Mouse (Mus musculus) monocyte, adult 2 months (primary cell): ENCODE results near the gene Ntrk1.

Experiments used
- DNase-seq, 2 experiments: peaks; one replicate each; pipeline ENCODE4 v3.0.0; 2022; ENCODE audit warnings: low spot score in 2 of 2, low read depth in 1 of 2

Gene Ntrk1

DNA sequence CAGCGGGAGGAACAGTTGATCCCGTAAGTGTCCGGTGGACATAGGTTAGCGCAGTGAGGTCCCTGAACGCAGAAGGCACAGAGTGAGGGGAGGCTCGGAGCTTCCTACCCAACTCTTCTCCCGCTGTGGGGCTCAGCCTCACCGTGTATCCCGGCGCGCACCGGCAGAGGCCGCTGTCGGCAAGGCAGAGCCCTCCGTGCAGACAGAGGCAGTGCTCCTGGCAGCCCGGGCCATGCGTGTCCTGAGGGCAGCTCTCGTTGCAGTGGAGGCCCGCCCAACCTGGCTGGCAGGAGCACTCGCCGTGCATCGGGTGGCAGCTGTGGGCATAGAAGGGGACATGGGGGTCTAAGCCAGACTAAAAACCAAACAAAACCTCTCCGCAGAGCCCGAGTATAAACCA lies 39.0 kb downstream of the Ntrk1 start:
- peak; percentile 13 to 47 for DNase-seq

DNA sequence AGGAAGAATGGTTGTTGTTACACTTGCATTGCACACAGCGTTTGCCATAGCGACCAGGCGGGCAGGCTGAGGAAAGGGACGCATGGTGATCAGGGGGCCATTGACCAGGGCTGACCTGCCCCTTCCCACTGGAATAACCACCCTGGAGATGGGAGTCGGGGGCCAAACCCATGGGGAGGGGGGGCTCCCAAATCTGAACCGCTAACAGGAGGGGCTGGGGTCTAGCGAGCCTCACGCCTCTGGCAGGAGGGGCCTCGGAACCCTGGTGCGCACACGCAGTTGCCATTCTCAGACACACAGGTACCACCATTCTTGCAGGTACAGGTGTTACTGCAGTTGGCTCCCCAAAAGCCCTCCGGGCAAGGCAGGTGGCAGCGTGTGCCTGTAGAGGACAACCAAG lies 41.1 kb downstream of the Ntrk1 start:
- no peak for DNase-seq

DNA sequence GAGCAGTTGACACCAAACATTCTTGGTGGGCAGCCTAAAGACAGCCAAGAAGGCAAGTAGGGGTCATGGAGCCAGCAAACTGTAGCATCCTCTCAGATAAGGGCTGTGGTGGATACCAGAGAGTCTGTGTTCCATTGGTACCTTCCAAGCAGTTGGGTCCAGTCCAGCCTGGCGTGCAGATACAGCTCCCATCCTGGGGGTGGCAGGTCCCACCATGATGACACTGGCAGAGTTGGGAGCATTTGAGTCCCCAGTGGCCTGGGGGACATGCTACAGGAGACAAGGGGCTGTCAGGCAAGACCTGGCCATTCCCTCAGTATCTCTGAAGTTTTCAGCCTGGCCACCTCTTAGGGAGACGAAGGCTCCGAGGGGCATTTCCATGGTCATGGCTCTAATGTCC lies 42.4 kb downstream of the Ntrk1 start:
- DNase-seq, result no peak

DNA sequence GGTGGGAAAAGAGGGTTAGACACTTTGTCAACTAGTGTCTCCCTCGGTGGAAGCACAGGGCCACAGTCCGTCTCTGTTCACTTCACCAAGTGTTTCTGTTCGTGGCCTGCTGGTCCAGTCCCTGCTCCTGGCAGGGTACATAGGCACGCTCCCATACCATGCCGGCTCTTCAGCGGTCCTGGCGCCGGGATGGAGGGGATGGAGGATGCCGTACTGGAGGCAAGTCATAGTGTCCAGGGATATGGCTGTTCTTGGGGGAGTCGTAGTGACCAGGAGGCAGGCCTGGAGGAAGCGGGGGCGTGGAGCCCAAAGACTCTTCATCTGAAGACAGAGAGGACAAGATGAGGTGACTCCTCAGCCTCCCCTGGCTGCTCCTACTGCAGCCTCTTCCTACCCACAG lies 45.0 kb downstream of the Ntrk1 start:
- no peak for DNase-seq

DNA sequence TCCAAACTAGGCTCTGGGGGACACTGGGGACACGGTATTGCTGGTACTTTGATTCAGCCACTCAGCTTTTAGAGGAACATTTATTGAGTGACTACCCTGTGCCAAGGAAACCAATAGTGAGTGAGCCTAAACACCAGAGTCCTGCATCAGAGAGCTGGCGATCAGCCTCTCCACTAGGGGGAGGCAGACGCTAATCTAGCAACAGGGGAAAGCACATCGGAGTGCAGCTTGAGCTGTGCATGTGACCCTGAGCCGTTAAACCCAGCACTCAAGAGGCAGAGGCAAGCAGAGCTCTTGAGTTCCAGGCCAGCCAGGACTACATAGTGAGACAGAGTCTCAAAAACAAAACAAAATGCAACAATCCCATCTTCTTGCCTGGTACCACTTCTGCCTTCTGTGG lies 45.9 kb downstream of the Ntrk1 start:
- DNase-seq, result no peak

DNA sequence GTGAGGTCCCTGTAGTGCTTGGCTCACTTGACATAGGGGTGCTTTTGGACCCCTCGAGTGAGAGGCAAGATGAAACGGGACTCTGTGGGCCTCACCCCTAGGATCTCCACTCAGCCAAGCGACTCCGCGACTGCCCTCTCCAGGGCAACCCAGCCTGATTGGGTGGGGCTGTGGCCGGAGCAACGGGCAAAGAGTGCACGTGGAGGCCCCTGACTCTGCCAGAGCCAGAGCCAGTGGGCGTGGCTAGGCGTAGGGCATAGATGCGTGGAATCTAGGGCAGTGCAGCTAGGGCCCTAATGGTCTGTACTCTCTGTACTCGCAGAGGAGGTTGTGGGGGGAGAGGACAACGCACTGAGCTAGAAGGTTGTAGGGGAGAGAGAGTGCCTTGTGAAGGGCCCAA lies 46.5 kb downstream of the Ntrk1 start, which contains the start of gene Lrrc71:
Gene Lrrc71 (minus strand): TSS at position 195 of the 400 bp plus-strand sequence.
- DNase-seq, result no peak

DNA sequence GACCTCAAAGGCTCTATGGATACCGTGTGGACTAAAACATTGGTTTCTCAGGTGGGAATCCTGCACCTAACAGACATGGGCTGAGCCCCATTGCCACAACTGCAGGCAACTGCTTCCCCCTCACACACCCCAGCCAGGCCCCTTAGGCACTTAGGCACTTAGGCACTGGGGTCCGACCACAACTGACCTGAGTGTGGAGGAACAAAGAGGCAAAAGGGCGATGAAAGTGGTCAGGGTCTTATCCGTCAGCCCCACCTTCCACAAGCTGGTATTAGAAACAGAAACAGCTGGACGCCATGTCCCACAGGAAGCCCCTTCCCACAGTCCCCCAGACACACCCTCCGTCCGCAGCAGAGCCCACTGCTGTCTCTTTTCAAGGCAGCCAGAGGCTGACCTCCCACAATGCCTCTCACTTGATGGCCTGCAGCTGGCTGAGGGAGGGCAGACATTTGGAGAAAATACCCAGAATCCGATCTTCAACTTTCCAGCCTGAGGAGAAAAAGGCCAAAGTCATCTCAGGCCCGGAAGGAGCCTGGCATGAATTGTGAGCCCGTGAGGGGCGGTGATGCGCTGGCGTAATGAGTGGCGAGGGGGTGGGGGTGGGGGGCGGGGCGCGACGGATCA lies 49.8 kb downstream of the Ntrk1 start:
- DNase-seq, result no peak

DNA sequence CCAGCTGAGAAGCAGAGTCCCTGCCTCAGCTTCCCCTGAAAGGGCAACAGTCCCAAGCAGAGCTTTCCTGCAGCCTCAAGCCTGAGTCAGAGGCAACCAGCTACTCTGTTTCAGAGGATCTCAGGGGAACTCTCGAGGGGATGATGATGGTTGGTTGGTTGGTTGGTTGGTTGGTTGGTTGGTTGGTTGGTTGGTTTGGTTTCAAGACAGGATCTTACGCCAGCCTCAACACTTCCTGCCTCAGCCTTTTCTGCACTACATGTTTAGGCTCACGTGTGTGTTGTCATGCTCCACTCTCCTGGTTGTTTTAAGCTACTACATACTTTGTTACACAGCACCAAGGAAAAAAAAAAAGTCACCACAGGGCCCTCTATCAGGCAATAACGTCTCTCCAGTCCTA lies 51.0 kb downstream of the Ntrk1 start:
- no peak for DNase-seq

DNA sequence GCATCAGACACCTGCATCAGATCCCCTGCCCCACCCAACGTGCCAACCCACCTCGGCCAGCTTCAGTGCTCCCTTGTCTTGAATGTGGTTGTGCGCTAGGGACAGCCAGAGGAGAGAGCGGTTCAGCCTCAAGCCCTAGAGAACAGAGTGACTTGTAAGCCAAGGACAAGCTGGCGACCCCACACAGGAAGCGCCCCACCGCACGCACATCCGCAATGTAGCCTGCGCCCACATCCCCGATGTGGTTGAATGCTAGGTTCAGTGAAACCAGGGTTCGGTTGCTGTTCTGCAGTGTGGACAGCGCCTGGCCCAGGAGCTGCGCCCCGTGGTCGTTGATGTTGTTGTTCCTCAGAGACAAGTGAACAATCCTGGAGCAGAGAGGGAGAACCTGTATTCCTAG lies 52.2 kb downstream of the Ntrk1 start:
- no peak for DNase-seq

DNA sequence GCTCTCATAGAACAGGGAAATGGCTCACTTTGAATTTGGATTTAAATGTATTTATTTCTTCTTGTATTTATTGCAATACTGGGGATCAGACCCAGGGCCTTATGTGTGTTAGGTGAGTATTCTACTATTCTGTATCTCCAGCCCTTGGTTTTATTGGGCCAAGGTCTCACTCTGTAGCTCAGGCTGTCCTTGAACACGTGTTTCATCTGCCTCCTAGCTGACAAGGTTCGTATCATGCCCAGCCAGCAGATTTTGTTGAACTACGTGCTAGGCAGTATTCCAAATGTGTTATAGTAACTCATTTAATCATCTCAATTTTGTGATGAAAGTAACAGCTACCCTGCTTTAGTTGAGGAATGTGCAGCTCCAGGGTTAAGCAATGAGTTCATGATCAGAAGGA lies 52.9 kb downstream of the Ntrk1 start:
- no peak for DNase-seq

DNA sequence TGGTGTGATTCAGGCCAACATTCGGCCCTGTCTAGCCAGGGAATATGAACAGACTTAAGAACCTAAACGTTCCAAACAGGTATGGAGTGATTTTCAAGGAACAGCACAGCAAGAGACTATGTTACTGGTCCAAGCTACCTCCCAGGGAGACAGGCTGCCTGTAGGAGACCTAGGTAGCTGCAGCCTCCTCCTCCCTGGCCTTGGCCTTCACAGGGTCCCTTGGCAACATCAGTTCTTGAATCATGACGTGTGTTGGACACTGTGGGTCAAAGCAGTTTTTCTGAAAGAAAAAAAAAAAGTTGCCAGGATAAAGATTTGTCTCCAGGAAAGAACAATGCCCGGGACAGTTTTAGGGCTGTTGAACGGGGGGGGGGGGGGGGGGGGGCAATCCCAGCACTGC lies 56.1 kb downstream of the Ntrk1 start:
- no peak for DNase-seq

DNA sequence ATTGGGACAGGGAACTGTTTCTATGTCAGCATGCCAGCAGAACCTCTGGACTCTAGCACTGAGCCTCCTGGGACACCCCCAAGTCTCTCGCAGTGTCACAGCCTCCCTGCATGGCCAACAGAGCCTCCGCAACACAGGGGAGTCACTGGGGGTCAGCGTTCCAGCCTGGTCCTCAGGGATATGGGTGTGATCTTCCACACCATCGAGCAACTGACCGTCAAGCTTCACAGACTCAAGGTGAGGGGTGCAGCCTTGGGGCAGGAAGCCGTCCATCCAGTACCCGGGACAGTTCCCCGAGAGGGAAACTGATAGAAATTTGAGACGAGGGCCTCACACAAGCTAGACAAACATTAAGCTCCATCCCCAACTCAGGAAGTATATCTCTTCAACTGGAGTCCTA lies 59.6 kb downstream of the Ntrk1 start:
- DNase-seq, result no peak

DNA sequence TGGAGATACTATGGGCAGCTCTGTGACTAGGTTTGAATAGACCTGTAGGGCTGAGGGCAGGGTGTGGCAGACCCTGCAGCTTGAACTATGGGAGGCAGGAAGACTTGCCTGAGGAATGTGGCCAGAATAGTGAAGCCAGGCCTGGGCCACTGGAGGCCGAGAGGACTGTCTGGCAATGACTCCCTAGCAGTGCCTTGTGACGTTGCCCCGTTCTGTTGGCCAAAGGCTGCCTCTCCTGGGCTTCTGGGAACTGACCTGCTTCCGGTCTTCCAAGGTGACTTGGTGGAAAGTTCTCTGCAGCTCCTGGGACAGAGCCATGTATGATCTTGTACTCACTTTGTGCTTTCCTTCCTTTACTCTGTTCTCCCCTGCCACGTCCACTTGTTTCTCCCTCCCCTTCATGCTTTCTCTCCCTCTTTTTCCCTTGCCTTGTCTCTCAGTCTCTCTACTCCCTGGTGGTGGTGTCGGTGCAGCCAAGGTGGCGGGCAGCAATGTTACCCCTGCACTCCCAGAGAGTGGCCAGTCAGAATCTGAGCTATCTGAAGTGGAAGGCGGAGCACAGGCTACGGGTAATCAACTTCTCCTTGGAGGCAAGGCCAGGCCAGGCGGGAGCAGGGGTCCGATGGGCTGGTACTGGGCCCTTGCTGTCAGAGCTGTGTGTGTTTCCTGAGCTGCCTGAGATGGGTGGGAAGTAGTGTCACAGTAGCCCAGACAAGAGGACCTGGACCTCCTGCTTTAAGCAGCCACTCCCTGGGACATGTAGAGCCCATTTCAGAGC lies 60.8 kb downstream of the Ntrk1 start:
- DNase-seq, result no peak

DNA sequence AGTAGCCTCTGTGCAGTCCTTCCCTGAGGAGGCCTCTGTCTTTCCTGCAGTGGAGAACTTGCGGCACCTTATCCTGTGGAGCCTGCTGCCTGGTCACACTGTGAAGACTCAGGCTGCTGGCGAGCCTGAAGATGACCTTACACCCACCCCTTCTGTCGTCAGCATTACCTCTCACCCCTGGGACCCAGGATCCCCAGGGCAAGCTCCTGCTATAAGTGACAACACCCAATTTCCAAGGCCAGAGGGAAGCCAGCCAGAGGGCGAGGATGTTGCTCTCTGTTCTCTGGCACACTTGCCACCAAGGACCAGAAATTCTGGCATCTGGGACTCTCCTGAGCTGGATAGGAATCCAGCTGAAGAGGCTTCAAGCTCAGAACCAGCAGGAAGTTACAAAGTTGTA lies 61.9 kb downstream of the Ntrk1 start:
- DNase-seq, result no peak

DNA sequence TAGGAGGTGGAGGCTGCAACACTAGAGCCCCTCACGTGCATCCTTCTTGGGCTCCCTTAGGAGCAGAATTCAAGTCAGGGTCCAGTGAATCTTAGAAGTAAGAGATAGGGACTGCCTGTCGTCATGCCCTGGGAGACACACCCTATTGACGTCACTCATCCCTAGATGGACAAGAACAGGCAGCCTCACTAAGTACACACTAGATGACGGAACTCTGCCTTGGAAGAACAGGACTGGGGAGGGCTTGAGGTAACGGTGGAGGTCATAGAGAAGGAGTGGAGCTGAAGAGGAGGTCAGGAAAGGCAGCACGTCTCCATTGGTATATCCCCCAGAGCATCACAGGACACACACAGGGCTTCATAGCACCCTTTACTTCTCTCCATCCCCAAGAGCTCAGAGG lies 66.3 kb downstream of the Ntrk1 start:
- DNase-seq, result no peak
